Mouse (Mus musculus): Measurements from ENCODE around the gene BC107364.

GRCm38 (mm10) chr3:96410966-96411365 lies 41.1 kb downstream of the BC107364 start:
- TF ChIP-seq CTCF (IDR thresholded peaks at IDR 0.05; ENCODE audit: insufficient read depth, low read length) (no peak), POLR2A (IDR thresholded peaks at IDR 0.05; ENCODE audit: borderline replicate concordance, extremely low read depth, low read depth, low read length) (no peak)

All from lung, adult 2 months (tissue).